Mouse (Mus musculus) urinary bladder, postnatal 4 days (tissue): Measurements from ENCODE around the gene Nfix.

ENCODE experiments used
- DNase-seq, 2 experiments: peaks; one replicate each; pipeline ENCODE4 v3.0.0; 2021 to 2022; ENCODE audit warnings: low spot score in 2 of 2

Nfix gene

GRCm38 (mm10) chr8:84797971-84798370 is 2.2 kb downstream of the Nfix start:
- DNase-seq, result no peak

- no peak for DNase-seq
These were observed 2.8 kb downstream of the Nfix start for GRCm38 (mm10) chr8:84797256-84797797.

- no peak for DNase-seq
These were observed 5.7 kb downstream of the Nfix start for GRCm38 (mm10) chr8:84794486-84794885.

GRCm38 (mm10) chr8:84793791-84794485 is 6.2 kb downstream of the Nfix start:
- DNase-seq, result peak in 1 of 2 experiments; percentile 57

GRCm38 (mm10) chr8:84793134-84793533 is 7.0 kb downstream of the Nfix start:
- DNase-seq, result peak in 1 of 2 experiments; percentile 13

GRCm38 (mm10) chr8:84792429-84792947 is 7.7 kb downstream of the Nfix start:
- no peak for DNase-seq

- DNase-seq, result no peak
These were observed 9.6 kb downstream of the Nfix start for GRCm38 (mm10) chr8:84790537-84790936.

- no peak for DNase-seq
These were observed 10.2 kb downstream of the Nfix start for GRCm38 (mm10) chr8:84789855-84790486.

- no peak for DNase-seq
These were observed 10.8 kb downstream of the Nfix start for GRCm38 (mm10) chr8:84789345-84789744.

GRCm38 (mm10) chr8:84788896-84789295 is 11.2 kb downstream of the Nfix start:
- peak; percentile 66 to 81 for DNase-seq

GRCm38 (mm10) chr8:84787523-84788302 is 12.4 kb downstream of the Nfix start:
- DNase-seq, result no peak

GRCm38 (mm10) chr8:84786801-84787467 is 13.2 kb downstream of the Nfix start:
- DNase-seq, result no peak

GRCm38 (mm10) chr8:84785756-84786677 is 14.1 kb downstream of the Nfix start:
- peak; percentile 71 to 80 for DNase-seq

GRCm38 (mm10) chr8:84785506-84785755 is 14.7 kb downstream of the Nfix start:
- DNase-seq, result no peak

- no peak for DNase-seq
These were observed 15.3 kb downstream of the Nfix start for GRCm38 (mm10) chr8:84784681-84785505.

GRCm38 (mm10) chr8:84783919-84784581 is 16.1 kb downstream of the Nfix start:
- DNase-seq, result no peak

GRCm38 (mm10) chr8:84783198-84783918 is 16.8 kb downstream of the Nfix start:
- no peak for DNase-seq

GRCm38 (mm10) chr8:84782680-84783079 is 17.5 kb downstream of the Nfix start:
- DNase-seq, result no peak
